Mouse (Mus musculus) CH12.LX (cell line): ENCODE results near the gene Ppp1r3c. TPM values are rescaled to one million over a fixed set of nuclear protein-coding genes. Genes with fewer than 3 reads are reported as not detected.
"Not testable (repeated sequence)": the region's sequence is repeated elsewhere in the genome, so short reads cannot be mapped to it uniquely, and the experiment has no call there.

Source experiments
- DNase-seq: peaks from one replicate; pipeline ENCODE4 v3.0.0-alpha.2; 2013; ENCODE audit errors: extremely low read depth
- H3K27ac ChIP-seq: 2 replicates; pipeline ENCODE4 v1.5.1; 2012; ENCODE audit warnings: low read depth, mild to moderate bottlenecking, control low read depth, moderate library complexity; ENCODE audit not compliant: insufficient read depth
- H3K27me3 ChIP-seq: replicated peaks from 2 replicates; pipeline ENCODE3; 2012; ENCODE audit warnings: inconsistent platforms
- H3K36me3 ChIP-seq, 2 experiments: replicated peaks in 1 of 2; 2 replicates each; pipeline versions ENCODE3 to v1.6.1; 2012; ENCODE audit warnings: inconsistent platforms in 1 of 2, low read length in 1 of 2, mild to moderate bottlenecking in 1 of 2, mixed read lengths in 1 of 2, moderate library complexity in 1 of 2; ENCODE audit not compliant: control insufficient read depth in 1 of 2, insufficient read depth in 1 of 2
- H3K4me1 ChIP-seq, 2 experiments: 2 replicates each; pipeline ENCODE4 v1.6.1; 2012; ENCODE audit warnings: inconsistent platforms in 1 of 2, moderate library complexity in 1 of 2; ENCODE audit not compliant: insufficient read depth in 2 of 2, control insufficient read depth in 1 of 2
- H3K4me2 ChIP-seq: 2 replicates; pipeline ENCODE4 v1.6.1; 2012; ENCODE audit warnings: low read depth, mild to moderate bottlenecking, control low read depth; ENCODE audit not compliant: poor library complexity, insufficient read depth, severe bottlenecking
- H3K4me3 ChIP-seq, 3 experiments: fragments of 150-350 bp in 1 of 3; sonication (generic) in 1 of 3; replicated peaks in 1 of 3; 2 replicates each; pipeline versions ENCODE3 to v1.5.1; 2011 to 2012; ENCODE audit warnings: low read depth in 2 of 3, low read length in 2 of 3, mild to moderate bottlenecking in 2 of 3, moderate library complexity in 2 of 3, control low read depth in 1 of 3, improper control_type of control experiment in 1 of 3, inconsistent platforms in 1 of 3, mixed read lengths in 1 of 3; ENCODE audit not compliant: poor library complexity in 1 of 3
- H3K79me2 ChIP-seq: replicated peaks from 2 replicates; pipeline ENCODE4 v1.6.1; 2012; ENCODE audit warnings: mild to moderate bottlenecking, moderate library complexity; ENCODE audit not compliant: control insufficient read depth, poor library complexity, insufficient read depth, severe bottlenecking; ENCODE audit errors: extremely low read depth
- H3K9ac ChIP-seq: 2 replicates; pipeline ENCODE4 v1.6.1; 2012; ENCODE audit warnings: low read depth, mild to moderate bottlenecking, control low read depth, moderate library complexity; ENCODE audit not compliant: insufficient read depth
- H3K9me3 ChIP-seq: replicated peaks from 2 replicates; pipeline ENCODE3; 2012; ENCODE audit warnings: low read length, inconsistent platforms, mixed read lengths
- BHLHE40 ChIP-seq: IDR thresholded peaks from 2 replicates; pipeline ENCODE4 v1.6.1; 2011; ENCODE audit warnings: mild to moderate bottlenecking, low read depth, low read length, improper control_type of control experiment
- ELF1 ChIP-seq: IDR thresholded peaks from 2 replicates; pipeline ENCODE4 v1.6.1; 2014; ENCODE audit warnings: low read depth, mild to moderate bottlenecking, inconsistent platforms, low read length, improper control_type of control experiment
- ETS1 ChIP-seq: conservative IDR thresholded peaks from 2 replicates; pipeline ENCODE4 v1.6.1; 2012; ENCODE audit warnings: low read depth, mild to moderate bottlenecking, inconsistent platforms, low read length, improper control_type of control experiment, moderate library complexity
- IRF4 ChIP-seq: IDR thresholded peaks from 2 replicates; pipeline ENCODE4 v1.6.1; 2014; ENCODE audit warnings: low read depth, mild to moderate bottlenecking, inconsistent platforms, low read length, improper control_type of control experiment
- MAZ ChIP-seq: IDR thresholded peaks from 2 replicates; pipeline ENCODE4 v1.6.1; 2012; ENCODE audit warnings: low read depth, mild to moderate bottlenecking, inconsistent platforms, low read length, improper control_type of control experiment, moderate library complexity
- SMC3 ChIP-seq: IDR thresholded peaks from 2 replicates; pipeline ENCODE4 v1.6.1; 2011; ENCODE audit warnings: low read depth, low read length, improper control_type of control experiment
- UBTF ChIP-seq: IDR thresholded peaks from 2 replicates; pipeline ENCODE4 v1.6.1; 2012; ENCODE audit warnings: low read depth, mild to moderate bottlenecking, inconsistent platforms, low read length, improper control_type of control experiment, moderate library complexity
- dilution Hi-C: fragments of 300-500 bp; cut with MboI; formaldehyde crosslinking; loops from 2 replicates; pipeline ENCODE4 v1.14.3; 2020; ENCODE audit warnings: low sequenced_read_pairs; ENCODE audit not compliant: extremely low pct_unique_long_range_greater_than_20kb, extremely low pct_ligation_motif_present
- in situ Hi-C: fragments of 300-500 bp; cut with MboI; formaldehyde crosslinking; loops from 3 replicates; pipeline ENCODE4 v1.14.3; 2019; ENCODE audit warnings: low sequenced_read_pairs, low pct_ligation_motif_present, low pct_unique_long_range_greater_than_20kb, mixed read lengths
- polyA plus RNA-seq: library from polyadenylated mRNA; unstranded; fragments of >175 nt; gene quantifications from 2 replicates; pipeline ENCODE4 v1.2.1, GENCODE M21; 2012; ENCODE audit warnings: low read depth; ENCODE audit not compliant: insufficient read length
- total RNA-seq, 2 experiments: library from RNA; depleted of rRNA; stranded (reverse); fragments of 300-350 nt in 1 of 2; fragments of >200 nt in 1 of 2; gene quantifications; 2 replicates each; pipeline ENCODE4 v1.2.3; 2012 to 2014

Gene Ppp1r3c
- total and polyA plus RNA-seq, 3 experiments: not detected

DNA sequence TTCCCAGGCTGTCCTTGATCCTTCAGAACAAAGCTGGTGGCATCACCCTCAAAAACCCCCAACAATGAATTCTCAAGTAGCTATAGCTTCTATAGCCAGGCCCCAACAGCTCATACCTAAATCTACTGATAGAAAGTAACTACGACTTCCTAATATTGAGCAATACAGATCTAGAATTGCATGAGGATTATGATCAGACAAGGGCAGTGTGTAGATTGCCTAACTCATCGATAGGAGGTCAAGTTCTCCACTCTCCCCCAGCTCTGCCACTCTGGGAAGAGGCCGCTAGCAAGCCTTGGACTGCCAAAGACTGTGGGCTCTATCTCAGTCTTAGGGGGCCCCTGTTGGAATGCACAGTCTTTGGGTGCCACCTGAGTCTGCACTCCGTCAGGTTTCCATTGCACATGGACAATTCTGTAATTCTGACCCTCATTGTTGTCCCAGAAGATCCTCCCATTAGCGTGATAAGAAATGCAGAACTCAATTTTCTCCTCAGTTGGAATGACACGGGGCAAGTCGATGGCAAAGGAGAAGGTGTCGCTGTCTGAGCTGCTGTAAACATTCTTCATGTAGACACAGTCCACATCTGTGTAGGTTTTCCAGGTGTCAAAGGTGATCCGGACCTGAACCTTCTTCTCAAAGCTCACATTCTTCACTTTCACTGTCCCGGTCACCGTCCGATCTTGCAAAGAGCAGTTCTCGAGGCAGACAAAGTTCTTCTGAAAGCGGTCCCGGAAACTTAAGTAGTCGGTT lies 3.1 kb downstream of the Ppp1r3c start:
- in situ Hi-C loops: no loop called here
- Histone ChIP-seq H3K36me3 (no peaks in the 10 kb centered on the region), H3K79me2 (no peaks in the 10 kb centered on the region), H3K4me3 (no peak overlapping the region), H3K9me3 (no peaks in the 10 kb centered on the region), H3K9ac (no peak overlapping the region), H3K27ac (no peak overlapping the region), H3K4me1 (peaks cover 5 to 8% of the 10 kb centered on the region in 2 experiments; a peak in 2 of 4 replicates), H3K4me2 (no peak overlapping the region), H3K27me3 (no peaks in the 10 kb centered on the region)
- dilution Hi-C loops: no loop called here
- no peak for TF ChIP-seq ELF1
- DNase-seq: no peak

- no peak for TF ChIP-seq ETS1
- TF ChIP-seq BHLHE40: no peak
- no peak for TF ChIP-seq MAZ
- TF ChIP-seq IRF4: no peak
- no peak for TF ChIP-seq SMC3
- TF ChIP-seq UBTF: no peak
- DNase-seq: no peak
- dilution Hi-C loops: no loop called here
- in situ Hi-C loops: no loop called here
- Histone ChIP-seq H3K9me3 (no peaks in the 10 kb centered on the region), H3K9ac (no peak overlapping the region), H3K79me2 (no peaks in the 10 kb centered on the region), H3K27me3 (no peaks in the 10 kb centered on the region), H3K4me2 (no peak overlapping the region), H3K4me1 (peaks cover 5% of the 10 kb centered on the region in 2 experiments; a peak in 2 of 4 replicates), H3K27ac (no peak overlapping the region), H3K36me3 (no peaks in the 10 kb centered on the region), H3K4me3 (no peak overlapping the region)
Observed at GRCm38 (mm10) chr19:36731310-36731709, 5.1 kb downstream of the Ppp1r3c start.

- H3K9ac ChIP-seq, H3K4me1 ChIP-seq, DNase-seq, H3K79me2 ChIP-seq, dilution Hi-C loops, H3K27me3 ChIP-seq, H3K4me2 ChIP-seq, H3K4me3 ChIP-seq, H3K27ac ChIP-seq, in situ Hi-C loops, H3K9me3 ChIP-seq, H3K36me3 ChIP-seq: not testable (repeated sequence)
Observed at GRCm38 (mm10) chr19:36730414-36730813, 6.0 kb downstream of the Ppp1r3c start.
